Mouse (Mus musculus): ENCODE measurements around the gene Fam234b. TPM values are rescaled to one million over a fixed set of nuclear protein-coding genes. Genes with fewer than 3 reads are reported as not detected.

Gene Fam234b
- polyA plus RNA-seq, 1 experiment from 2014 or later, result 34.0 TPM

GRCm38 (mm10) chr6:135223786-135224416, 26.1 kb downstream of the Fam234b start:
- no peak for DNase-seq (ENCODE audit: low spot score)

GRCm38 (mm10) chr6:135228465-135228941, 30.7 kb downstream of the Fam234b start:
- peak; percentile 64 for DNase-seq (ENCODE audit: low spot score)

GRCm38 (mm10) chr6:135230586-135230985, 32.8 kb downstream of the Fam234b start:
- DNase-seq (ENCODE audit: low spot score), result no peak

- no peak for DNase-seq (ENCODE audit: low spot score)
Observed at GRCm38 (mm10) chr6:135232443-135233182, 34.8 kb downstream of the Fam234b start.

- no peak for DNase-seq (ENCODE audit: low spot score)
Observed at GRCm38 (mm10) chr6:135235742-135236141, 38.0 kb downstream of the Fam234b start.

GRCm38 (mm10) chr6:135236576-135236975, 38.8 kb downstream of the Fam234b start:
- DNase-seq (ENCODE audit: low spot score), result no peak

- DNase-seq (ENCODE audit: low spot score), result peak; percentile 65
Observed at GRCm38 (mm10) chr6:135237326-135237725, 39.5 kb downstream of the Fam234b start.

GRCm38 (mm10) chr6:135238211-135238610, 40.4 kb downstream of the Fam234b start:
- DNase-seq (ENCODE audit: low spot score), result no peak

GRCm38 (mm10) chr6:135240361-135240760, 42.6 kb downstream of the Fam234b start:
- no peak for DNase-seq (ENCODE audit: low spot score)

GRCm38 (mm10) chr6:135245586-135245985, 47.8 kb downstream of the Fam234b start:
- DNase-seq (ENCODE audit: low spot score), result no peak

- no peak for DNase-seq (ENCODE audit: low spot score)
Observed at GRCm38 (mm10) chr6:135247861-135248260, 50.1 kb downstream of the Fam234b start.

- DNase-seq (ENCODE audit: low spot score), result peak; percentile 73
Observed at GRCm38 (mm10) chr6:135249846-135250531, 52.2 kb downstream of the Fam234b start.

GRCm38 (mm10) chr6:135250926-135251699, 53.3 kb downstream of the Fam234b start:
- no peak for DNase-seq (ENCODE audit: low spot score)

GRCm38 (mm10) chr6:135251849-135252727, 54.3 kb downstream of the Fam234b start:
- DNase-seq (ENCODE audit: low spot score), result no peak

GRCm38 (mm10) chr6:135252728-135253077, 54.9 kb downstream of the Fam234b start:
- DNase-seq (ENCODE audit: low spot score), result peak; percentile 48

GRCm38 (mm10) chr6:135254153-135254552, 56.4 kb downstream of the Fam234b start, which contains the start of gene Gsg1:
Gsg1 (minus strand) TSS chr6:135254351.
- no peak for DNase-seq (ENCODE audit: low spot score)

GRCm38 (mm10) chr6:135260435-135260834, 62.7 kb downstream of the Fam234b start:
- no peak for DNase-seq (ENCODE audit: low spot score)

GRCm38 (mm10) chr6:135261124-135261523, 63.3 kb downstream of the Fam234b start:
- no peak for DNase-seq (ENCODE audit: low spot score)

GRCm38 (mm10) chr6:135262565-135262964, 64.8 kb downstream of the Fam234b start:
- DNase-seq (ENCODE audit: low spot score), result no peak

GRCm38 (mm10) chr6:135264136-135264535, 66.4 kb downstream of the Fam234b start:
- DNase-seq (ENCODE audit: low spot score), result no peak
